Mouse (Mus musculus): ENCODE results near the gene Gng4.

- TF ChIP-seq CTCF (IDR thresholded peaks at IDR 0.05; ENCODE audit: borderline replicate concordance, control insufficient read depth, extremely low read depth, insufficient read depth, low read length, poor library complexity) (no peak), POLR2A (IDR thresholded peaks at IDR 0.05; ENCODE audit: control insufficient read depth, extremely low read depth, insufficient read depth, low read length, poor library complexity) (no peak)
Observed at GRCm38 (mm10) chr13:13826533-13826932, 42.7 kb downstream of the Gng4 start.

All from thymus, adult 2 months (tissue).